Mouse (Mus musculus): ENCODE data around the gene Vcp. TPM values are rescaled to one million over a fixed set of nuclear protein-coding genes. Genes with fewer than 3 reads are reported as not detected.
"Not testable (repeated sequence)": the region's sequence is repeated elsewhere in the genome, so short reads cannot be mapped to it uniquely, and the experiment has no call there.

Gene Vcp
- total RNA-seq, 2 experiments from 2014 or later: 187 to 191 TPM

DNA sequence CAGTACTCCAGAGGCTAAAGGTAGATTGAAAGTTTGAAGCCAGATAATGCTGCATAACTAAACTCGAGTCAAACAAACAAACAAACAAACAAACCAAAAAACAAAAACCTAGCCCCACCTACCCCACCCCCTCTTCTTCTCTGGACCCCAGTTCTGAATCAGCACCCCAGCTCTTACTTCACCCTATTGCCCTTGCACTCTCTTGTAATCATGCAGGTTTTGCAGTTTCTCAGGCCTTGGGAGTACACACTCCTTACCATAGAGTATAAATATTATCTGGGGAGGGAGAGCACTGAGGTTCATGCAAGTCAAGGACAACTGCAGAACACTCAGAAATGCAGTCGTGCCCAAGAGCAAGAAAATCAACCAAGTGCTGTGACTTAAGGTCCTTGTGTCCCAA is 965 bp upstream of the Vcp start:
- DNase-seq (ENCODE audit: low spot score in 2 of 2): no peak
- intact Hi-C loops (cut with DNase I): no loop called here

DNA sequence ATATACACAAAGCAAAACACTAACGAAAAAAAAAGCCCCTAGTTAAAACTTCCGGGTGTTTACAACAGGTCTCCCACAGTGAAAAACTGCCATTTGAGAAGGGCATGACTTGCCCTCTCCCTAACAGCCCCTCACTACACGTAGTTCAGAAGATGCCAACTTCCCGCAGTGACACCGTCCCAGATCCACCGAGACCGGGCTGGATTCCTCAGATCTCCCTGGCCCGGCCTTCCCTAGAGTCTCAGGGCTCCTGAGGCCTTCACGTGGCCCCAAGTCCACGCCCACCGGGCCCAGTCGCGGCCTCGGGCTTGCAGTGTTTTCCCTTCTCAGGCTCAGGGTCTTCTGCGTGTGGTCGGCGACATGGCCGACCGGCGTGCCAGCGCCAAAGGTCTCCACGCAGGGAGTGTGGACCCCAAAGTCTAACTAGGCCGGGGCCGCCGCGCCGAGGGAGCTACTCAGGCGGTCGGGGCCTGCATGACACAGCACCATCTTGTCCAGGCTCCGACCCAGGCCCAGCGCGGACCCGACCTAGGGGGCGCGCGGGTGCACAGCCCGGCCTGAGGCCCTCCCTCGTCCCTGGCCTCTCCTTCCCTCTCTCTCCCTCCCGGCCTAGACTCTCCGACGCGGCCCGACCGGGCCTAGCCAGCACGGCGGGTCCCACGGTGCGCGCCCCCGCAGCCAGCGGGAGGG is 711 bp downstream of the Vcp start:
- intact Hi-C loops (cut with DNase I): no loop called here
- peak; percentile 64 to 73 for DNase-seq (ENCODE audit: low spot score in 2 of 2)

DNA sequence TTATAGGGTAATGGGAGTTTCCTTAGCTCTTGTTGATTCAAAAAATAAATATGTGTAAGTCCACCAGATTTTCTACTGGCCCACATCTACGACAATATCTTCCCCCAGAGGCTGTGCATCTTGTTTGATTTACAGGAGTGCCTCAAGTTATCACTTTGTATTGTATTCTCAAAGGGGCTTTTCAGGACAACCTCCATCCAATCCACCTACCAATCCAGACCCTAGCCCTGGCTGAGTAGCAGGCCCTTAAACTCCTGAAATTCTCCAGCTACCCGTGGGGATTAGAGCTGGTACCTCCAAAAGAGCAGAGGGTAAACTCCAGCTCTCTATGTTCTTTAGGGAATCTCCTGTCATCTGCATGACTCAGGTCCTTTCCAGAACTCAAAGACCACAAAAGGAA is 2.3 kb downstream of the Vcp start:
- DNase-seq (ENCODE audit: low spot score in 2 of 2): no peak
- intact Hi-C loops (cut with DNase I): no loop called here

DNA sequence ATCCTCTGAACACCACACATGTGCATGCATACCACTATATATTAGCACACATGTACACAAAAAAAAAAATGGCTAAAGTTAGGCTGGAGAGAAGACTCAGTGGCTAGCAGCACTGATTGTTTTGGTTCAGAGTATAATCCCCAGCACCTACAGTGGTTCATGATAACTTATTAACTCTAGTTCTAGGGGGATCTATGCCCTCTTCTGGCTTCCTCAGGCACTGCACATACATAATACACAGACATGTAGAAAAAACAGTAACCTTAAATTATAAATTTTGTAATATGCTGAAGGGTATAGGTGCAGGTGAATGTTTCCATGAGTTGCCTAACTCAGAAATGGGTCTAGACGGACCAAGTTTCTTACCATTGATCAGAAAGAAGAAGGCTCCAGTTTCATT is 12.0 kb downstream of the Vcp start:
- no peak for DNase-seq (ENCODE audit: low spot score in 2 of 2)
- intact Hi-C loops (cut with DNase I): no loop called here

DNA sequence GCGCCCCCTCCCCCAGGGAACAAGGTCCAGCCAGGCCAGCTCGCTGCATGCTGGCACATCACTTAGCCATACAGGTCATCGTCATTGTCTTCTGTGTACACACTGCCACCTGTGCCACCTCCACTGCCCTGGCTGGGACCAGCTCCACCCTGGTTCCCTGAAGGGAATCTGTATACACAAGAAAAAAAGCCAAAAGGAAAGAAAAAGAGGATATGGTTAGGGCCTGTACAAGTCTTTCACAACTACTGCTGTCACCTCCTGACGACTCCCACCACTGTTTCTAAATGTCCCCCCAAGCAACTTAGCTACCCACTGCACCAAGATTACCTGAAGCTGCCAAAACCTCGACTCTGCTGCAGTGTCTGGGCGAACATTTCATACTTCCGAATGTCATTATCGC is 19.8 kb downstream of the Vcp start:
- intact Hi-C loops (cut with DNase I); DNase-seq (ENCODE audit: low spot score in 2 of 2): not testable (repeated sequence)

DNA sequence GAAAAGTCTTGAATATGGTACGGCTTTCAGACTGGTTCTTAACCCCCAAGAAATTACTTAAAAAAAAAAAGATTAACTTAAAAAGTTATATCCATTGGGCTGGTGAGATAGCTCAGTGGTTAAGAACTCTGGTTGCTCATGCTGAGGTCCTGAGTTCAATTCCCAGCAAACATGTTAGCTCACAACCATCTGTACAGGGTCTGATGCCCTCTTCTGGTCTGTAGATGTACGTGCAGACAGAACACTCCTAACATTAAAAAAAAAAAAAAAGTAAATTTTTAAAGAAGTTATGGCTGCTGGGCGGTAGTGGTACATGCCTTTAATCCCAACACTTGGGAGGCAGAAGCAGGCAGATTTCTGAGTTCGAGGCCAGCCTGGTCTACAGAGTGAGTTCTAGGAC is 22.2 kb downstream of the Vcp start:
- DNase-seq (ENCODE audit: low spot score in 2 of 2): no peak
- intact Hi-C loops (cut with DNase I): no loop called here

DNA sequence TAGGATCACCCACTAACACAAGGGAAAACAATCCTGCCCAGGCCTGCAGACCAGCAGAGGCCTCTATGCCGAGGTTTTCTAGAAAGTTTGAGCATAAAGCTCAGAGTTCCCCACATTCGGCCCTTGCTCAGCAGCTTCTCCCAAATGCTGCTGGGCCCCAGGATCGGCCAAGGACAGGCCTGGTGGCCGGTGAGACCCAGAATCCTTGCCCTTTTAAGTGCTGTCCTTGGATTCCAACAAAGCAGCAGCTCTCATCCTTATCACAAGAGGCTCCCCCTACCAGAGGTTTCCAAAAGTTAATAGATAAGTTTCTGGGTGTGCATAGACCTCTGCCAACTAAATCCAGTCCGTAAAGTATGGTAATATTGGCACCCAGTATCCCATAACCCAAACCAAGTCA is 26.4 kb downstream of the Vcp start:
- intact Hi-C loops (cut with DNase I): no loop called here
- no peak for DNase-seq (ENCODE audit: low spot score in 2 of 2)

DNA sequence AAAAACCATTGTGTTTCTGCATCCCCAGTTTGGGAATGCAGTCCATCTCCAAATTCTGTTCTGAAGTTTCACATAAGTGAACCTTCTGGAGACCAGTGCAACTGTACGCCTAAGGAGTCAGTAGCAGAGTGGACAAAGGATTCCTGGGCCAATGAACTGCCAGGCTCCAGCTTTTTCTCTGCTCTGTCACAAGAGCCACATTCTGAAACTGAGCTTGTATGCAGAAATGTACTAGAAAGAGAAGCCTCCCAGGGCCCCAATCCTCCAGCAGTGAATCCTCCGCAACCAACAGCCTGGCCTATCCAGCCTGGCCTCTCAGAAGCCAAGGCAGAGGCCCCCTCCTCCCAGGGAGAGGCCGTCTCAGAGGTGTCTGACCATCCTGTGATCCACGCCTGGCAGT is 27.4 kb downstream of the Vcp start:
- no peak for DNase-seq (ENCODE audit: low spot score in 2 of 2)
- intact Hi-C loops (cut with DNase I): no loop called here

DNA sequence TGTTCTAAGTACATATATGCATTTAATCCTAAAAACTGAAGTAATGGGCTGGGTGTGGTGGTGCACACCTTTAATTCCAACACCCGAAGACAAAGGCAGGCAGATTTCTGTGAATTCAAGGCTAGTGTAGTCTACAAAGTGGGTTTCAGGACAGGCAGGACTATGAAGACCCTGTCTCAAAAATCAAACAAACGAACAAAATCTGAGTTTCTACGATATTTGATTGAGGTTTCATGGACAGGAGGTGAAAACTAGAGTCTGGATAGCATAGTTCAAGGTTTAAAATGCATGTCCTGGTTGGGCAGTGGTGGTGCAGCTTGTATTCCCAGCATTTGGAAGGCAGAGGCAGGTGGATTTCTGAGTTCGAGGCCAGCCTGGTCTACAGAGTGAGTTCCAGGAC is 31.0 kb downstream of the Vcp start, which contains the start of gene 1700022I11Rik:
TSS of gene 1700022I11Rik (plus strand) at position 301 of the 400 bp plus-strand sequence.
- intact Hi-C loops (cut with DNase I): no loop called here
- DNase-seq (ENCODE audit: low spot score in 2 of 2): no peak

DNA sequence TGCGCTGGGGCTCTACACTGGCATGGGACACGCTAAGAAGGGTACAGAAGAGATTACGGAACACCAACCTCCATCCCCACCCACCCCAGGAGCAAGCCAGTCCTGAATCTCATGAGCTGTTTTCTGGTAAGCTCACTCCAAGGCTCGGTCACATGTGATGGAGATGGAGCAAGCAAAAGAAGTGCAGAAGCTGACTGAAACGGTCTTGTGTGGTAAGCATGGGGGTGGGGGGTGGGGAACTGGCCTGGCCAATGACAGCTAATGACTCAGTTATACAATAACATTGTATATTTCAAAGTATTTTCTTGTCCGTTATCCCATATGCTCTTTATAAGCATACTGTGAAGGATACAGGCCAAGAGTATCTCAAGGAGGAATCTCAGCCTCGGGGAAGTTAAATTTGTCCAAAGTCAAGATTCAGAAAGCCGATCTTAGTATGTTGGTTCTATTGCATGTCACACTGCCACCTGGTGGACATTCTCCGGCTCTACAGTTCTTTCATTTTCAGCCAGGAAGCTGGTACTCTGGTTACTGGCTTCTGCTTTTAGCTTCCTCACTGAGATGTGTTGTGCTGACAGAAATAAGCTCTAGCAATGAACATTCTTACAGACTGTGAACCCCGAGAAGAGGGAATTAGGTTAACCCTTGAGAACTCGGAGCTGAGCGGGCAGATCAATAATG is 35.1 kb downstream of the Vcp start:
- intact Hi-C loops (cut with DNase I): no loop called here
- DNase-seq (ENCODE audit: low spot score in 2 of 2): peak; percentile 64 to 83

DNA sequence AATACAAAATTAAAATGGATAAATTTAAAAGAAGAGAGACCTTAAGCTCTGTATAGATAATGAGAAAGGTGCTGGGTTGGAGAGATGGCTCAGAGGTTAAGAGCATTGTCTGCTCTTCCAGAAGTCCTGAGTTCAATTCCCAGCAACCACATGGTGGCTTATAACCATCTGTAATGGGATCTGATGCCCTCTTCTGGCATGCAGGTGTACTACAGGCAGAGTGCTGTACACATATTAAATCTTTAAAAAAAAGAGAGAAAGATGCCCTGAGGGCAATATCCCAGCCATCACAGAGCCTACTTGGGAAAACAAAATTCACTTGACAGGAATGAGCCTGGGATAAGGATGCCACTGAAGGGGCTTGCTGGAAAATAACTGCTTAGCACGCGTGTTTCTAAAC is 36.8 kb downstream of the Vcp start:
- no peak for DNase-seq (ENCODE audit: low spot score in 2 of 2)
- intact Hi-C loops (cut with DNase I): no loop called here

DNA sequence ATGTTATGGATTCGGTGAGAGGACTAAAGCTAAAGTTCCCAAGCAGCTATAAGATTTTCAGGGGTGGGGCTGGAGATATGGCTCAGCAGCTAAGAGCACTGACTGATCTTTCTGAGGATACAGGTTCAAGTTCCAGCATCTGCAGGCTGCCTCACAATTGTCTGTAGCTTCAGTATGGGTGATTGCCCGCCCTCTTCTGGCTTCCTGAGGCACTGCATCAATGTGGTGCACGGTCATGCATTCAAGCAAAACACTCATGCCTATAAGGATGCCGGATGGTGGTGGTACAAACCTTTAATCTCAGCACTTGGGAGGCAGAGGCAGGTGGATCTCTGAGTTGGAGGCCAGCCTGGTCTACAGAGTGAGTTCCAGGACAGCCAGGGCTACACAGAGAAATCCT is 38.7 kb downstream of the Vcp start:
- intact Hi-C loops (cut with DNase I): loop anchor here (1.0 kb wide), 1 partner anchor 84 kb away; no protein-coding TSS in a partner anchor
- DNase-seq (ENCODE audit: low spot score in 2 of 2): peak; percentile 63 to 85

DNA sequence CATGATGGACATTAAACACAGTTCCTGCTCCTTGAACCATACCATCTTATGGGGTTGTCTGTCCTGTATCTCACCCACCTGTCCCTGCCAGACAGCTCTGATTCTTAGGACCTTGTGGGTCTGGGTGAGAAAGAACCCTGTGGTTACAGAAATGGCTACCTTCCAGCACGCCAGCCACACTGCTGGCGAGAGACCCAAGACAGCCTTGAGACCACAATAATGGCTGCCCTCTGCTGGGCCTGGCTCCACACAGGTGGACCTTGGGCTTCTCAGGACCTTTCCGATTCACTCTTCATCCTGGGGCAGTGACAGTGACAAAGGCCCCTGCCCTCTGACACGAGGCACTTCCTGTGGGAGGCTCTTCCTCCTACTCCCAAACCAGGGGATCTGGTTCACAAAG is 40.9 kb downstream of the Vcp start:
- DNase-seq (ENCODE audit: low spot score in 2 of 2): no peak
- intact Hi-C loops (cut with DNase I): no loop called here

DNA sequence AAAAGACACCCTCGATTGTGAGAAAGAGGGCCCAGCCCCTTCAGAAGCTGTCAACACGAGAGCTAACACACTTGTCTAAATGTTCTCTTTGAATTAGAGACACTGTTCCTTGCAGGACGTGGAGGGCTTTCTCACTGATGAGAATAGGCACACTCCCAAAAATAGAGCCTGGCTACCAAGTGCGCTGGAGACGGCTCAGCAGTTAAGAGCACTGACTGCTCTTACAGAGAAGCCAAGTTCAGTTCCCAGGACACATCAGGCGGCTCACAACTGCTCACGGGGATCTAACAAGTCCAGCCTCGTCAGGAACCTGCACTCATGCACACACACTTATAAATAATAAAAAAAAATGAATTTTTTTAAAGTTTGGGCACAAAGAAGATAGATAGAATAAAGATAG is 41.4 kb downstream of the Vcp start:
- intact Hi-C loops (cut with DNase I): no loop called here
- peak in 1 of 2 experiments; percentile 20 for DNase-seq (ENCODE audit: low spot score in 2 of 2)

DNA sequence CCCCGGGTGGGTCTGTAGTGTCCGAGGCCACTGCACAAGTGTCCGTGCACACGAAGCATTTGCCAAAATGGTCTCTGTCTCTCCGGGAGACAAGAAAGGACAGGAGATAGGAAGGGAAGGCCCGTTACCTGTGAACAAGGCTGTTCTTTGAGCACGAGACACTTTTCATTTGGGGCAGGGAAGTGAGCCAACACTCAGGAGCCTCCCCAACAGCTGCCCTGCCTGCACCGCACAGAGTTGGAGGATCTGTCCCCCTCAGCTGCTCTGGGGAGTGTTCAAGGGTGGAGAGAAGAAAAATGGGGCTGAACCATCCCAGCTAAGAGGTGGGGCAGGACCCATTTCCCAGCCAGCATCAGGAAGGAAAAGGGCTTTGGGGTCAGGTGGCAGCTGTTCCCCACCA is 42.3 kb downstream of the Vcp start:
- intact Hi-C loops (cut with DNase I): no loop called here
- DNase-seq (ENCODE audit: low spot score in 2 of 2): no peak

DNA sequence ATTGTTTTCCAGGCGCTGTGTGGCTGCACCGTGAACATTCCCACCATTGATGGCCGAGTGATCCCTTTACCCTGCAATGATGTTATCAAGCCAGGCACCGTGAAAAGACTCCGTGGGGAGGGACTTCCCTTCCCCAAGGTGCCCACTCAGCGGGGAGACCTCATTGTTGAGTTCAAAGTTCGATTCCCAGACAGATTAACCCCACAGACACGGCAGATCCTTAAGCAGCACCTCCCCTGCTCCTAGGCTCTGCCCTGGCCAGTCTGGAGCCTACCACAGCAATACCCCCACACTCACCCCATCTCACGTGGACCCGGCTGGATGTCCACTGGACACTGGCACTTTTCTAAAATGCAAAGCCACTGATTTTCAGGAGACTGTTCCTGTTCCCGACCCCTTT is 43.0 kb downstream of the Vcp start:
- intact Hi-C loops (cut with DNase I): no loop called here
- DNase-seq (ENCODE audit: low spot score in 2 of 2): no peak

DNA sequence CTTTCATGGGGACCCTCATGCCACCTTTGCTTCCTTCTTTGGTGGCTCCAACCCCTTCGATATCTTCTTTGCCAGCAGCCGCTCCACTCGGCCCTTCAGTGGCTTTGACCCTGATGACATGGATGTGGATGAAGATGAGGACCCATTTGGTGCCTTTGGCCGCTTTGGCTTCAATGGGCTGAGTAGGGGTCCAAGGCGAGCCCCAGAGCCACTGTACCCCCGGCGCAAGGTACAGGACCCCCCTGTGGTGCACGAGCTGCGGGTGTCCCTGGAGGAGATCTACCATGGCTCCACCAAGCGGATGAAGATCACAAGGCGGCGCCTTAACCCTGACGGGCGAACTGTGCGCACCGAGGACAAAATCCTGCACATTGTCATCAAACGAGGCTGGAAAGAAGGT is 43.7 kb downstream of the Vcp start:
- DNase-seq (ENCODE audit: low spot score in 2 of 2): no peak
- intact Hi-C loops (cut with DNase I): no loop called here

DNA sequence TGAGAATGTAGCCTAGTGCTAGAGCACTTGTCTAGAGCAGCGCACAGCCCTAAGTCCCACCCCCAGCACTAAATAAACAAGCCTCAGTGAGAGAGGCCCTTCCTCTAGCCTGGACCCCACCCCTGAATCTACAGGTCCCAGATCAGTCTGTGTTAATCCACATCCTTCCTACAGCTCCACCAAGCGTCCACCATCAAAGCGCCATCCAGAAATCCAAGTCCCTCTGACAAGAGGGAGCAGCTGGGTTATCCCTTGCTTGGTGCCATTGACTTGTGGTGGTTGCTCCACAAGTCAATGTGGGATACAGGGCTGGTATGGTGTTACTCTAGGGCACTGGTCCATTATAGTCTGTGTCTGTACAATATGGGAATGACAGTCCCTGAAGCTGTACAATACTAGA is 45.1 kb downstream of the Vcp start:
- DNase-seq (ENCODE audit: low spot score in 2 of 2): no peak
- intact Hi-C loops (cut with DNase I): no loop called here

DNA sequence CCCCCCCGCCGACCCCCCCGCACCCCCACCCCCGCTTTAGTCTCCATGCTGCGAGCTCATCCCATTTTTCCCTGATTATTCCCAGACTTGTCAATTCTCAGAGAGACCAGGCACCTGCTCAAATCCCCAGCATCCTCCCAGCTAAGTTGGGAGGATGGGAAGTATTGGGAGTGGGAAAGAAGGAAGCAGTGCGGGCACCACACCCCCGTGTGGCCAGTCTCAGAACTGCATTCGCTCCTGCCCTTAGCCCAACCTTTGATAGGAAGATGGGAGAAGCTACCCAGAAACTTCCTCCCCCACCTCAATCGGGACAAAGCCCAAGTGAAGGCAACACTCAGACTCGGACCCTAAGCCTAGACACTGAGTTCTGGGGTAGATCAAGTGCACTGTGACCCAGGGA is 46.0 kb downstream of the Vcp start:
- intact Hi-C loops (cut with DNase I): no loop called here
- peak; percentile 81 to 86 for DNase-seq (ENCODE audit: low spot score in 2 of 2)

DNA sequence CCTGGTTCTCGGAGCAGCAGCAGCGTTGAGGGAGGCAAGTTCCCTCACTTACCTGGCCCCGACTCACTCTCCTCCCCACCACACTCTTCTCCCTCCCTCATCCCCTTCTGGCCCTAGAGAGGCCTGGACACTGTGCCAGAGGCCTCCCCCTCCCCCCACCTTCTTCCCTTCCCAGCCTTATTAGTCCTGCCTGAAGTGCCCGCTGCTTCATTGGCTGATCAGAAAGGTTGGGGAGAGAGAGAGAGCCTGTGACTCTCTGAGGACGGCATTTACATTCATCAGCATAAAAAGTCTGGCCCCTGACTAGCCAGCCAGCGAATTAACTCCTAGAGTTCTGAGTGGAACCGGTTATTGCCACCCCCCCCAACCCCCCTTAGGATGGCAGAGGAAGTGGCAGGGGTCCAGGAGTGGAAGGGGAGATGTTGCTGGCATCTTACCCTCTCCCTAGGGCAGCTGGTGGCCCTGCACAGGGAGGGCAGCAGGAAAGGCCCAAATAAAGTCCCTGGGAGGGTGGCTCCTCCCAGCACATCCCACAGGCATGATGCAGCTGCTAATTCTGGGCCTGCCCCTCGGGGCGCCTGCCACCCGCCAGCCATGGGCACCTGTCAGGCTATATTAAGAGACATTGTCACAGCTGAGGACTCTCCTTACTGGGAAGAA is 46.7 kb downstream of the Vcp start:
- intact Hi-C loops (cut with DNase I): no loop called here
- DNase-seq (ENCODE audit: low spot score in 2 of 2): peak; percentile 41 to 78

DNA sequence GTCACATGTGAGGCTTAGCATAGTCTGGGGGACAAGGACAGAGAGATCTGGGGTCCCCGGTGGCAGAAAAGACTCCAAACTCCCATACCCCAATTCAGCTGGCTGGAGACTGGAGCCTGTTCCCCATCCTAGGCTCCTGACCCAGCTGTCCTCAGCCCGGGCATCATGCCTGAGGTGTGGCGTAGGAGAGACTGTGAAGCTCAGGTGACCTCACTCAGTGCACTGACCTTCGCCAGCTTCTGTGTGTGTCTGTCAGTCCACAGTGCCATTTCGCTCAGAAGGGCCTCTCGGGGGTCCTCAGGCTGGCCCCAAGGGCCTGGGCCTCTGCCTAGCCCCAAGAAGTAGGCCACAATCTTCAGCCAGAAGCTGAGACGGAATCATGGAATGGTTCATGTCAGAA is 47.7 kb downstream of the Vcp start:
- intact Hi-C loops (cut with DNase I): no loop called here
- peak in 1 of 2 experiments; percentile 25 for DNase-seq (ENCODE audit: low spot score in 2 of 2)

Data from left cerebral cortex, postnatal 25 days (tissue).